Mouse (Mus musculus): Measurements from ENCODE around the gene Ccl25. TPM values are rescaled to one million over a fixed set of nuclear protein-coding genes. Genes with fewer than 3 reads are reported as not detected.

Ccl25 gene
- total RNA-seq, 2 experiments from 2014 or later: 10.8 to 12.1 TPM

Other genes starting within 250 kb of the Ccl25 start
- gene Cd209f, start 219.4 kb upstream of the Ccl25 start, total RNA-seq (2021): 1 to 10 TPM; 1.1 to 3.6 TPM
- gene Cd209g, start 191.1 kb upstream of the Ccl25 start, total RNA-seq (2021): 1 to 10 TPM in 1 of 2 experiments, under 1 TPM in 1; 0.26 to 1.3 TPM
- 10 to 100 TPM; 14.7 to 15.5 TPM for gene Evi5l, start 158.6 kb upstream of the Ccl25 start, total RNA-seq (2021)
- gene Prr36, start 107.8 kb upstream of the Ccl25 start, total RNA-seq (2021): under 1 TPM in 1 of 2 experiments, not detected in 1; 0.05 TPM
- gene Lrrc8e, start 98.4 kb upstream of the Ccl25 start, total RNA-seq (2021): under 1 TPM in 1 of 2 experiments, not detected in 1; 0.08 TPM
- 10 to 100 TPM; 75.9 to 79.6 TPM for gene Map2k7, start 86.5 kb upstream of the Ccl25 start, total RNA-seq (2021)
- gene Gm49320, start 86.3 kb upstream of the Ccl25 start, total RNA-seq (2021): under 1 TPM in 1 of 2 experiments, not detected in 1; 0.16 TPM
- gene Tgfbr3l, start 77.0 kb upstream of the Ccl25 start, total RNA-seq (2021): 1 to 10 TPM; 1.5 to 1.8 TPM
- gene Snapc2, start 72.1 kb upstream of the Ccl25 start, total RNA-seq (2021): 1 to 10 TPM; 8.4 to 9.5 TPM
- under 1 TPM; 0.61 to 0.96 TPM for gene Ctxn1, start 65.9 kb upstream of the Ccl25 start, total RNA-seq (2021)
- 10 to 100 TPM; 76.2 to 77.4 TPM for gene Timm44, start 49.3 kb upstream of the Ccl25 start, total RNA-seq (2021)
- 10 to 100 TPM; 37.2 to 38.5 TPM for gene Elavl1, start 203 bp downstream of the Ccl25 start, total RNA-seq (2021)
- 1 to 10 TPM; 4.5 to 5.1 TPM for gene Cers4, start 167.8 kb downstream of the Ccl25 start, total RNA-seq (2021)

All from gastrocnemius, postnatal 25 days (tissue).